Mouse (Mus musculus) intestine, embryonic 14.5 days (tissue): ENCODE data around the gene Ranbp1. TPM values are rescaled to one million over a fixed set of nuclear protein-coding genes. Genes with fewer than 3 reads are reported as not detected.
"Not testable (repeated sequence)": the region's sequence is repeated elsewhere in the genome, so short reads cannot be mapped to it uniquely, and the experiment has no call there.

Experiments used
- ATAC-seq: fragments of 200-750 bp; cut with Nextera tagmentation; replicated peaks from 2 replicates; pipeline ENCODE4 v1.8.0; 2017; ENCODE audit warnings: low read depth, moderate number of reproducible peaks, moderate TSS enrichment, moderate library complexity; ENCODE audit not compliant: low FRiP score, low TSS enrichment
- DNase-seq: peaks from one replicate; pipeline ENCODE4 v3.0.0-alpha.2; 2018; ENCODE audit warnings: low spot score
- H3K27ac ChIP-seq: fragments of 300-500 bp; sonication (generic); 2 replicates; pipeline ENCODE4 v1.5.1; 2014; ENCODE audit warnings: low read depth, mild to moderate bottlenecking, control low read depth
- H3K27me3 ChIP-seq: fragments of 300-500 bp; sonication (generic); replicated peaks from 2 replicates; pipeline ENCODE4 v1.6.1; 2014; ENCODE audit warnings: low read length, control low read depth; ENCODE audit not compliant: control insufficient read depth, insufficient read depth
- H3K36me3 ChIP-seq: fragments of 300-500 bp; sonication (generic); 2 replicates; pipeline ENCODE4 v1.6.1; 2014; ENCODE audit warnings: low read length, control low read depth; ENCODE audit not compliant: control insufficient read depth, insufficient read depth
- H3K4me1 ChIP-seq: fragments of 300-500 bp; sonication (generic); replicated peaks from 2 replicates; pipeline ENCODE4 v1.6.1; 2014; ENCODE audit warnings: low read length, control low read depth, mixed read lengths; ENCODE audit not compliant: control insufficient read depth, insufficient read depth
- H3K4me2 ChIP-seq: fragments of 300-500 bp; sonication (generic); 2 replicates; pipeline ENCODE4 v1.6.1; 2014; ENCODE audit warnings: low read length
- H3K4me3 ChIP-seq: fragments of 300-500 bp; sonication (generic); 2 replicates; pipeline ENCODE4 v1.5.1; 2014; ENCODE audit warnings: low read depth, low read length, control low read depth, mixed read lengths
- H3K9ac ChIP-seq: fragments of 300-500 bp; sonication (generic); 2 replicates; pipeline ENCODE4 v1.6.1; 2014; ENCODE audit warnings: mild to moderate bottlenecking, low read length
- H3K9me3 ChIP-seq: fragments of 300-500 bp; sonication (generic); 2 replicates; pipeline ENCODE4 v1.6.1; 2016; ENCODE audit warnings: low read length, control low read depth; ENCODE audit not compliant: control insufficient read depth
- WGBS: fragments of 180-500 bp; shearing (Covaris S2); extraction: QIAGEN DNeasy Blood & Tissue Kit; methylation state at CpG from one replicate; pipeline ENCODE4 v1.1.7; 2014; 5-methylcytosine and 5-hydroxymethylcytosine counted together
- polyA plus RNA-seq: library from polyadenylated mRNA; unstranded; fragments of >200 nt; fragmentation: Nextera tagmentation; extraction: Ambion mirVana; gene quantifications from 2 replicates; pipeline ENCODE4 v1.2.1, GENCODE M21; 2014

The Ranbp1 gene
- polyA plus RNA-seq, 1 experiment from 2014 or later, result 725 TPM

- Histone ChIP-seq H3K4me1 (peaks cover 1% of the 10 kb centered on the region; the same call in 1 of the 2 replicates), H3K27me3 (no peaks in the 10 kb centered on the region), H3K4me2 (no peak overlapping the region), H3K36me3 (no peaks in the 10 kb centered on the region), H3K4me3 (no peak overlapping the region), H3K27ac (no peak overlapping the region), H3K9me3 (no peaks in the 10 kb centered on the region), H3K9ac (no peak overlapping the region)
- 72% methylated on average over 2 of the region's 2 CpGs for WGBS
- no peak for ATAC-seq
- no peak for DNase-seq
Measured at GRCm38 (mm10) chr16:18200062-18200461, 48.5 kb downstream of the Ranbp1 start.

- Histone ChIP-seq H3K27me3 (no peaks in the 10 kb centered on the region), H3K9me3 (no peaks in the 10 kb centered on the region), H3K4me1 (peaks cover 12% of the 10 kb centered on the region), H3K4me2 (no peak overlapping the region), H3K36me3 (no peaks in the 10 kb centered on the region), H3K9ac (no peak overlapping the region), H3K4me3 (no peak overlapping the region), H3K27ac (no peak overlapping the region)
- DNase-seq, result no peak
- 64% methylated on average over 10 of the region's 10 CpGs for WGBS
- no peak for ATAC-seq
Measured at GRCm38 (mm10) chr16:18198365-18199098, 50.0 kb downstream of the Ranbp1 start.

- Histone ChIP-seq H3K27ac (no peak overlapping the region), H3K4me3 (no peak overlapping the region), H3K9me3 (no peaks in the 10 kb centered on the region), H3K4me1 (peaks cover 12% of the 10 kb centered on the region), H3K36me3 (no peaks in the 10 kb centered on the region), H3K27me3 (no peaks in the 10 kb centered on the region), H3K9ac (no peak overlapping the region), H3K4me2 (no peak overlapping the region)
- DNase-seq, result no peak
- ATAC-seq, result no peak
- 83% methylated on average over 6 of the region's 6 CpGs for WGBS
Measured at GRCm38 (mm10) chr16:18197881-18198280, 50.7 kb downstream of the Ranbp1 start.

- not testable (repeated sequence) for H3K36me3 ChIP-seq, DNase-seq, H3K9me3 ChIP-seq, H3K27me3 ChIP-seq, ATAC-seq, H3K9ac ChIP-seq, H3K4me2 ChIP-seq, H3K4me3 ChIP-seq, H3K27ac ChIP-seq
- peaks cover 12% of the 10 kb centered on the region for H3K4me1 ChIP-seq
- WGBS, result 46% methylated on average over 3 of the region's 3 CpGs
Measured at GRCm38 (mm10) chr16:18195561-18195960, 53.0 kb downstream of the Ranbp1 start.

GRCm38 (mm10) chr16:18195068-18195467 lies 53.5 kb downstream of the Ranbp1 start:
- H3K9me3 ChIP-seq, result no peaks in the 10 kb centered on the region
- H3K27me3 ChIP-seq, result no peaks in the 10 kb centered on the region
- no peak overlapping the region for H3K9ac ChIP-seq
- H3K27ac ChIP-seq, result no peak overlapping the region
- ATAC-seq, result peak; percentile 67; the same call in 1 of the 2 replicates
- WGBS, result 52% methylated on average over 5 of the region's 5 CpGs
- no peaks in the 10 kb centered on the region for H3K36me3 ChIP-seq
- H3K4me2 ChIP-seq, result no peak overlapping the region
- no peak overlapping the region for H3K4me3 ChIP-seq
- no peak for DNase-seq
- H3K4me1 ChIP-seq, result peaks cover 12% of the 10 kb centered on the region

- H3K27ac ChIP-seq, result no peak overlapping the region
- H3K9me3 ChIP-seq, result no peaks in the 10 kb centered on the region
- no peak overlapping the region for H3K9ac ChIP-seq
- no peaks in the 10 kb centered on the region for H3K36me3 ChIP-seq
- H3K4me2 ChIP-seq, result no peak overlapping the region
- 60% methylated on average over 15 of the region's 15 CpGs for WGBS
- no peak for DNase-seq
- no peaks in the 10 kb centered on the region for H3K27me3 ChIP-seq
- peak; percentile 51; the same call in 1 of the 2 replicates for ATAC-seq
- H3K4me1 ChIP-seq, result peaks cover 12% of the 10 kb centered on the region
- no peak overlapping the region for H3K4me3 ChIP-seq
Measured at GRCm38 (mm10) chr16:18194208-18194985, 54.1 kb downstream of the Ranbp1 start.

- peaks cover 12% of the 10 kb centered on the region for H3K4me1 ChIP-seq
- H3K36me3 ChIP-seq, result no peaks in the 10 kb centered on the region
- H3K4me3 ChIP-seq, result no peak overlapping the region
- no peaks in the 10 kb centered on the region for H3K9me3 ChIP-seq
- H3K27me3 ChIP-seq, result no peaks in the 10 kb centered on the region
- DNase-seq (no peak), ATAC-seq (no peak)
- 78% methylated on average over 2 of the region's 2 CpGs for WGBS
- no peak overlapping the region for H3K9ac ChIP-seq
- H3K27ac ChIP-seq, result no peak overlapping the region
- no peak overlapping the region for H3K4me2 ChIP-seq
Measured at GRCm38 (mm10) chr16:18191006-18191405, 57.5 kb downstream of the Ranbp1 start.
